19 mouse cellular contexts compared by ENCODE assay signal in the genomic region with DNA sequence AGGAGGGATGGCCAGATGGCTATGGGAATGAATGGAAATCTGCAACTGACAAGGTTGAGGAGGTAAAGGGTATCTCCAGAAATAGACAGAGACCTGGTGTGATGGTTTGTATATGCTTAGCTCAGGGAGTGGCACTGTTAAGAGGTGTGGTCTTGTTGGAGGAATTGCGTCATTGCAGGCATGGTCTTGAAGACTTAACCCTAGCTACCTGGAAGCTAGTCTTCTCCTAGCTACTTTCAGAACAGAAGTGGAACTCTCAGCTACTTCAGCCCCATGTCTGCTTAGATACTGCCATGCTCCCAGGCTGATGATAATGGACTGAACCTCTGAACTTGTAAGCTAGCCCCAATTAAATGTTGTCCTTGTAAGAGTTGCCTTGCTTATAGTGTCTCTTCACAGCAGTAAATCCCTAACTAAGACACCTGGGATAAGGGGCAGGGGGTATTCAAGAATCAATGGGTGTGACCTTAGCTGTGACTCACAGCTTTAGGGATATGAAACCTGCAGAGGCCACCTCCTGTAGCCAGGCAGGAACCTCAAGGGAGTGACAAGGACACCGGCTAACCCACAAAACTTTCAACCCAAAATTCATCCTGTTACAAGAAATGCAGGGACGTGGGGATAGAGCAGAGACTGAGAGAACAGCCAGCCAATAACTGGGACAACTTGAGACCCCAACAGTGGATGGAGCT. TPM values are rescaled to one million over a fixed set of nuclear protein-coding genes. Genes with fewer than 3 reads are reported as not detected.
"Had no signal": no experiment of that assay in that cellular context is flagged by ENCODE, and none has a peak within 500 bp of the region (broad histone marks: within the 10 kb centered on the region; RNA-seq: fewer than 3 reads in every experiment).

No protein-coding gene starts in this region.

- H3K27ac ChIP-seq: midbrain, embryonic 10.5 days; midbrain, embryonic 12.5 days; neural tube, embryonic 13.5 days; neural tube, embryonic 15.5 days; stomach, embryonic 15.5 days; stomach, postnatal 0 days had no signal

- DNase-seq: lung, adult 18-20 months; lung, embryonic 14.5 days; lung, postnatal 10 days; lung, postnatal 4 days; midbrain, embryonic 14.5 days; retina, postnatal 1 day; right cerebral cortex, adult 18-20 months; thymus, adult 2 months; thymus, postnatal 25 days; thymus, postnatal 4 days had no signal

- H3K36me3 ChIP-seq: midbrain, embryonic 10.5 days; midbrain, embryonic 12.5 days; neural tube, embryonic 13.5 days; neural tube, embryonic 15.5 days; stomach, embryonic 15.5 days had no signal

- H3K9ac ChIP-seq: lung, embryonic 14.5 days; midbrain, embryonic 12.5 days; neural tube, embryonic 13.5 days; neural tube, embryonic 15.5 days; stomach, embryonic 15.5 days had no signal

- H3K4me1 ChIP-seq: midbrain, embryonic 10.5 days; midbrain, embryonic 12.5 days; neural tube, embryonic 13.5 days; neural tube, embryonic 15.5 days; stomach, embryonic 15.5 days had no signal

- H3K4me3 ChIP-seq: midbrain, embryonic 10.5 days; midbrain, embryonic 12.5 days; myocyte; neural tube, embryonic 13.5 days; neural tube, embryonic 15.5 days; stomach, embryonic 15.5 days had no signal

- H3K27me3 ChIP-seq: midbrain, embryonic 12.5 days; neural tube, embryonic 13.5 days; neural tube, embryonic 15.5 days; stomach, embryonic 15.5 days had no signal

- ATAC-seq: midbrain, embryonic 16.5 days had no signal

- H3K4me2 ChIP-seq: lung, embryonic 14.5 days; midbrain, embryonic 12.5 days; neural tube, embryonic 13.5 days; neural tube, embryonic 15.5 days; stomach, embryonic 15.5 days had no signal

- H3K9me3 ChIP-seq: midbrain, embryonic 10.5 days; midbrain, embryonic 12.5 days; neural tube, embryonic 13.5 days; neural tube, embryonic 15.5 days; stomach, embryonic 15.5 days had no signal

RNA-seq across cellular contexts. Expression of a gene that starts 15.4 kb away (rescaled TPM):
- polyA plus RNA-seq: testis, adult 2 months had no signal
